Mouse (Mus musculus) intestine, embryonic 14.5 days (tissue): Measurements from ENCODE around the gene Lrrc49. TPM values are rescaled to one million over a fixed set of nuclear protein-coding genes. Genes with fewer than 3 reads are reported as not detected.

Source experiments
- ATAC-seq: fragments of 200-750 bp; cut with Nextera tagmentation; replicated peaks from 2 replicates; pipeline ENCODE4 v1.8.0; 2017; ENCODE audit warnings: low read depth, moderate number of reproducible peaks, moderate TSS enrichment, moderate library complexity; ENCODE audit not compliant: low FRiP score, low TSS enrichment
- DNase-seq: peaks from one replicate; pipeline ENCODE4 v3.0.0-alpha.2; 2018; ENCODE audit warnings: low spot score
- H3K27ac ChIP-seq: fragments of 300-500 bp; sonication (generic); 2 replicates; pipeline ENCODE4 v1.5.1; 2014; ENCODE audit warnings: low read depth, mild to moderate bottlenecking, control low read depth
- H3K27me3 ChIP-seq: fragments of 300-500 bp; sonication (generic); replicated peaks from 2 replicates; pipeline ENCODE4 v1.6.1; 2014; ENCODE audit warnings: low read length, control low read depth; ENCODE audit not compliant: control insufficient read depth, insufficient read depth
- H3K36me3 ChIP-seq: fragments of 300-500 bp; sonication (generic); 2 replicates; pipeline ENCODE4 v1.6.1; 2014; ENCODE audit warnings: low read length, control low read depth; ENCODE audit not compliant: control insufficient read depth, insufficient read depth
- H3K4me1 ChIP-seq: fragments of 300-500 bp; sonication (generic); replicated peaks from 2 replicates; pipeline ENCODE4 v1.6.1; 2014; ENCODE audit warnings: low read length, control low read depth, mixed read lengths; ENCODE audit not compliant: control insufficient read depth, insufficient read depth
- H3K4me2 ChIP-seq: fragments of 300-500 bp; sonication (generic); 2 replicates; pipeline ENCODE4 v1.6.1; 2014; ENCODE audit warnings: low read length
- H3K4me3 ChIP-seq: fragments of 300-500 bp; sonication (generic); 2 replicates; pipeline ENCODE4 v1.5.1; 2014; ENCODE audit warnings: low read depth, low read length, control low read depth, mixed read lengths
- H3K9ac ChIP-seq: fragments of 300-500 bp; sonication (generic); 2 replicates; pipeline ENCODE4 v1.6.1; 2014; ENCODE audit warnings: mild to moderate bottlenecking, low read length
- H3K9me3 ChIP-seq: fragments of 300-500 bp; sonication (generic); 2 replicates; pipeline ENCODE4 v1.6.1; 2016; ENCODE audit warnings: low read length, control low read depth; ENCODE audit not compliant: control insufficient read depth
- WGBS: fragments of 180-500 bp; shearing (Covaris S2); extraction: QIAGEN DNeasy Blood & Tissue Kit; methylation state at CpG from one replicate; pipeline ENCODE4 v1.1.7; 2014; 5-methylcytosine and 5-hydroxymethylcytosine counted together
- polyA plus RNA-seq: library from polyadenylated mRNA; unstranded; fragments of >200 nt; fragmentation: Nextera tagmentation; extraction: Ambion mirVana; gene quantifications from 2 replicates; pipeline ENCODE4 v1.2.1, GENCODE M21; 2014

Lrrc49 gene
- polyA plus RNA-seq, 1 experiment from 2014 or later = 18.7 TPM

GRCm38 (mm10) chr9:60562443-60563371, 125.3 kb downstream of the Lrrc49 start:
- peak; percentile 73 for DNase-seq
- peak overlapping the region; percentile 8; the same call in 1 of the 2 replicates for H3K4me3 ChIP-seq
- H3K4me1 ChIP-seq = peaks cover 10% of the 10 kb centered on the region; the same call in 1 of the 2 replicates
- no peaks in the 10 kb centered on the region for H3K36me3 ChIP-seq
- H3K27me3 ChIP-seq = no peaks in the 10 kb centered on the region
- peak; percentile 75 for ATAC-seq
- 28% methylated on average over 20 of the region's 20 CpGs for WGBS
- peak overlapping the region; percentile 46 for H3K4me2 ChIP-seq
- H3K27ac ChIP-seq = no peak overlapping the region
- H3K9me3 ChIP-seq = no peaks in the 10 kb centered on the region
- no peak overlapping the region for H3K9ac ChIP-seq

GRCm38 (mm10) chr9:60561641-60562289, 126.2 kb downstream of the Lrrc49 start:
- H3K27me3 ChIP-seq = no peaks in the 10 kb centered on the region
- no peak overlapping the region for H3K27ac ChIP-seq
- no peak overlapping the region for H3K4me2 ChIP-seq
- 59% methylated on average over 8 of the region's 9 CpGs for WGBS
- H3K36me3 ChIP-seq = no peaks in the 10 kb centered on the region
- ATAC-seq (no peak), DNase-seq (no peak)
- no peaks in the 10 kb centered on the region for H3K9me3 ChIP-seq
- no peak overlapping the region for H3K9ac ChIP-seq
- no peak overlapping the region for H3K4me3 ChIP-seq
- H3K4me1 ChIP-seq = peaks cover 10% of the 10 kb centered on the region; the same call in 1 of the 2 replicates

GRCm38 (mm10) chr9:60558507-60558906, 129.5 kb downstream of the Lrrc49 start:
- H3K36me3 ChIP-seq = no peaks in the 10 kb centered on the region
- WGBS = 80% methylated on average over 3 of the region's 3 CpGs

GRCm38 (mm10) chr9:60551238-60551637, 136.7 kb downstream of the Lrrc49 start:
- no peak overlapping the region for H3K27ac ChIP-seq
- H3K9me3 ChIP-seq = no peaks in the 10 kb centered on the region
- DNase-seq (no peak), ATAC-seq (no peak)
- no peaks in the 10 kb centered on the region for H3K4me1 ChIP-seq
- H3K4me3 ChIP-seq = no peak overlapping the region
- WGBS = 95% methylated on average over 4 of the region's 4 CpGs
- no peaks in the 10 kb centered on the region for H3K27me3 ChIP-seq
- no peak overlapping the region for H3K4me2 ChIP-seq
- H3K36me3 ChIP-seq = no peaks in the 10 kb centered on the region
- H3K9ac ChIP-seq = no peak overlapping the region

More at GRCm38 (mm10) chr9:60558507-60558906, 129.5 kb downstream of the Lrrc49 start:
- no peak for DNase-seq
- Histone ChIP-seq H3K9me3 (no peaks in the 10 kb centered on the region), H3K9ac (no peak overlapping the region), H3K27ac (no peak overlapping the region), H3K4me1 (peaks cover 10% of the 10 kb centered on the region; the same call in 1 of the 2 replicates), H3K4me3 (no peak overlapping the region), H3K4me2 (no peak overlapping the region), H3K27me3 (no peaks in the 10 kb centered on the region)
- ATAC-seq = no peak

- DNase-seq = peak; percentile 59
- H3K4me2 ChIP-seq = no peak overlapping the region
- no peak for ATAC-seq
- H3K4me3 ChIP-seq = no peak overlapping the region
- no peaks in the 10 kb centered on the region for H3K36me3 ChIP-seq
- H3K27me3 ChIP-seq = no peaks in the 10 kb centered on the region
- 27% methylated on average over 4 of the region's 4 CpGs for WGBS
- no peak overlapping the region for H3K9ac ChIP-seq
- H3K4me1 ChIP-seq = no peaks in the 10 kb centered on the region
- no peak overlapping the region for H3K27ac ChIP-seq
- H3K9me3 ChIP-seq = no peaks in the 10 kb centered on the region
These were observed 139.8 kb downstream of the Lrrc49 start for GRCm38 (mm10) chr9:60548182-60548581.

GRCm38 (mm10) chr9:60546169-60546568, 141.8 kb downstream of the Lrrc49 start:
- WGBS = 62% methylated on average over 2 of the region's 2 CpGs
- Histone ChIP-seq H3K4me3 (no peak overlapping the region), H3K9me3 (no peaks in the 10 kb centered on the region), H3K4me2 (no peak overlapping the region), H3K27ac (no peak overlapping the region), H3K27me3 (no peaks in the 10 kb centered on the region), H3K36me3 (no peaks in the 10 kb centered on the region), H3K9ac (no peak overlapping the region), H3K4me1 (no peaks in the 10 kb centered on the region)
- DNase-seq (no peak), ATAC-seq (no peak)

GRCm38 (mm10) chr9:60545361-60546096, 142.4 kb downstream of the Lrrc49 start:
- ATAC-seq (peak; percentile 77), DNase-seq (no peak)
- Histone ChIP-seq H3K27me3 (no peaks in the 10 kb centered on the region), H3K4me3 (no peak overlapping the region), H3K36me3 (no peaks in the 10 kb centered on the region), H3K9me3 (no peaks in the 10 kb centered on the region), H3K27ac (no peak overlapping the region), H3K9ac (no peak overlapping the region), H3K4me2 (no peak overlapping the region), H3K4me1 (no peaks in the 10 kb centered on the region)
- WGBS = 72% methylated on average over 13 of the region's 13 CpGs

- H3K9me3 ChIP-seq = no peaks in the 10 kb centered on the region
- H3K4me1 ChIP-seq = no peaks in the 10 kb centered on the region
- H3K27me3 ChIP-seq = no peaks in the 10 kb centered on the region
- ATAC-seq = no peak
- H3K4me2 ChIP-seq = no peak overlapping the region
- H3K36me3 ChIP-seq = no peaks in the 10 kb centered on the region
- no peak overlapping the region for H3K9ac ChIP-seq
- H3K4me3 ChIP-seq = no peak overlapping the region
- 47% methylated on average over 7 of the region's 7 CpGs for WGBS
- H3K27ac ChIP-seq = no peak overlapping the region
- DNase-seq = no peak
These were observed 144.4 kb downstream of the Lrrc49 start for GRCm38 (mm10) chr9:60543422-60544015.
